Mouse (Mus musculus) hindbrain, postnatal 0 days (tissue): ENCODE measurements around the gene Mab21l3. TPM values are rescaled to one million over a fixed set of nuclear protein-coding genes. Genes with fewer than 3 reads are reported as not detected.

Experiments
- ATAC-seq: fragments of 200-750 bp; cut with Nextera tagmentation; 2 replicates; pipeline ENCODE4 v1.8.0; 2017; ENCODE audit warnings: mild to moderate bottlenecking, moderate TSS enrichment, moderate library complexity
- DNase-seq: peaks from one replicate; pipeline ENCODE4 v3.0.0-alpha.2; 2015; ENCODE audit warnings: low spot score
- H3K27ac ChIP-seq: fragments of 300-500 bp; sonication (generic); 2 replicates; pipeline ENCODE4 v1.5.1; 2014; ENCODE audit warnings: mild to moderate bottlenecking
- H3K27me3 ChIP-seq: fragments of 300-500 bp; sonication (generic); 2 replicates; pipeline ENCODE4 v1.6.1; 2014; ENCODE audit warnings: low read length, mixed read lengths; ENCODE audit not compliant: insufficient read depth
- H3K36me3 ChIP-seq: fragments of 300-500 bp; sonication (generic); 2 replicates; pipeline ENCODE4 v1.6.1; 2014; ENCODE audit warnings: low read length, mixed read lengths; ENCODE audit not compliant: insufficient read depth
- H3K4me1 ChIP-seq: fragments of 300-500 bp; sonication (generic); 2 replicates; pipeline ENCODE4 v1.6.1; 2014; ENCODE audit warnings: antibody characterized with exemption, low read length, mixed read lengths; ENCODE audit not compliant: insufficient read depth
- H3K4me2 ChIP-seq: fragments of 300-500 bp; sonication (generic); 2 replicates; pipeline ENCODE4 v1.6.1; 2014; ENCODE audit warnings: low read depth, mild to moderate bottlenecking, low read length, moderate library complexity, mixed read lengths
- H3K4me3 ChIP-seq: fragments of 300-500 bp; sonication (generic); 2 replicates; pipeline ENCODE4 v1.5.1; 2014; ENCODE audit warnings: low read length
- H3K9ac ChIP-seq: fragments of 300-500 bp; sonication (generic); replicated peaks from 2 replicates; pipeline ENCODE4 v1.6.1; 2014; ENCODE audit warnings: mild to moderate bottlenecking, low read length, moderate library complexity, mixed read lengths
- H3K9me3 ChIP-seq: fragments of 300-500 bp; sonication (generic); 2 replicates; pipeline ENCODE4 v1.6.1; 2016; ENCODE audit warnings: low read length, mixed read lengths
- CTCF ChIP-seq: IDR thresholded peaks from 2 replicates; pipeline ENCODE4 v1.5.1; 2016; ENCODE audit warnings: antibody characterized with exemption, control low read depth, low read depth
- WGBS: fragments of 180-500 bp; shearing (Covaris S2); extraction: QIAGEN DNeasy Blood & Tissue Kit; methylation state at CpG from one replicate; pipeline ENCODE4 v1.1.7; 2014; 5-methylcytosine and 5-hydroxymethylcytosine counted together
- polyA plus RNA-seq: library from polyadenylated mRNA; unstranded; fragments of >200 nt; fragmentation: Nextera tagmentation; extraction: Ambion mirVana; gene quantifications from 2 replicates; pipeline ENCODE4 v1.2.1, GENCODE M21; 2015
- total RNA-seq: library from RNA; depleted of rRNA; stranded (reverse); fragments of >200 nt; gene quantifications from 2 replicates; pipeline ENCODE4 v1.2.3, GENCODE M21; 2014

The Mab21l3 gene
- total and polyA plus RNA-seq, 2 experiments from 2014 or later: 0.04 to 0.10 TPM

DNA sequence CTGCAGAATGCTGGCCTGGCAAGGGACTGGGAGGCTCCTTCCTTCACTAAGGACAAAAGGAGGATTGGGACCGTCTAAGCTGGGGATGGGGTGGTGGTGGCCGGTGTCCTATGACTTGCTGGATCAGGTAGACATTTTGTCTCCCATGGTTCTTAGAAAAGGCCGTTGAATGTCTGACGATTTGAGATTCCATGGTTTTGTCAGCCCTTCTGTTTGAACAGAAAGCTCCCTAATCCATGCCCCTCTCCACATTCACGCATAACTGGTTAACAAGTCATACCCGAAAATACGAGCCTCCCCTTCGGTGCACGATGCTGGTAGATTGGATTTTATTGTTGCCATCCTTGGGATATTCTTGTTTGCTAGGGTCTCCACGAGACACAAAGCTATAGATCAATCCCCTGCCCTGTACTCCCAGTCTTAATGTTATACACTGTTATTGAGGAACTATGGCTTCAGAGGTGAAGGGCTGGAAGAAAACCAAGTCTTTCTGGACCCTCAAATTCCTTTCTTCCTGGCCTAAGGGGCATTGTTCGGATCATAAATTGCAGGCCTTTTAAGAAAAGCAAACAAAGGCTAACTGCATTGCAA lies 43.7 kb downstream of the Mab21l3 start:
- ATAC-seq (no peak), DNase-seq (no peak)
- H3K9ac ChIP-seq: no peak overlapping the region
- 0 out of 2 replicates have a peak, but pooled peaks cover 17% of the 10 kb centered on the region for H3K4me1 ChIP-seq
- no peaks in the 10 kb centered on the region for H3K9me3 ChIP-seq
- TF ChIP-seq CTCF: no peak
- H3K27me3 ChIP-seq: no peaks in the 10 kb centered on the region
- no peak overlapping the region for H3K4me2 ChIP-seq
- 66% methylated on average over 11 of the region's 11 CpGs for WGBS
- no peaks in the 10 kb centered on the region for H3K36me3 ChIP-seq
- H3K4me3 ChIP-seq: no peak overlapping the region
- H3K27ac ChIP-seq: no peak overlapping the region

DNA sequence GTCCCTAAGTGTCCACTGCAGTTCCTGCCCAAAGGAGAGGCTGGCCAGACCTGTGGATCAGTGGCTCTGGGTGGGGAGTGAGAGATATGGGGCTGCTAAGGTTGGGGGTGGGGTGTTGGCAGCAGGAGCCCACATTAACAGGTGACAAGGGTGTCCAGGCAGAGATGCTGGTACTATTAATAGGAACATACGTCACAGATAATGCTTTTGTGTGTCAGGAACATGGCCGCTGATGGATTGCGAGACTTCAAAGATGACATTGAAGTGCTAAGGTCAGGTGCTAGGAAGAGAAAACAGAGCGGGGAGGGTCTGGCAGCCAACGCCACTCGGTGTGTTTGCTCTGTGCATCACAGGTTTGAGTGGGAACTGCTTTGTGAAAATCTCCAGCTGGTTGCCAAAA lies 44.4 kb downstream of the Mab21l3 start:
- Histone ChIP-seq H3K9ac (no peak overlapping the region), H3K36me3 (no peaks in the 10 kb centered on the region), H3K4me3 (no peak overlapping the region), H3K27me3 (no peaks in the 10 kb centered on the region), H3K4me1 (0 out of 2 replicates have a peak, but pooled peaks cover 17% of the 10 kb centered on the region), H3K4me2 (no peak overlapping the region), H3K9me3 (no peaks in the 10 kb centered on the region), H3K27ac (no peak overlapping the region)
- TF ChIP-seq CTCF: no peak
- 69% methylated on average over 6 of the region's 6 CpGs for WGBS
- ATAC-seq (no peak), DNase-seq (no peak)

DNA sequence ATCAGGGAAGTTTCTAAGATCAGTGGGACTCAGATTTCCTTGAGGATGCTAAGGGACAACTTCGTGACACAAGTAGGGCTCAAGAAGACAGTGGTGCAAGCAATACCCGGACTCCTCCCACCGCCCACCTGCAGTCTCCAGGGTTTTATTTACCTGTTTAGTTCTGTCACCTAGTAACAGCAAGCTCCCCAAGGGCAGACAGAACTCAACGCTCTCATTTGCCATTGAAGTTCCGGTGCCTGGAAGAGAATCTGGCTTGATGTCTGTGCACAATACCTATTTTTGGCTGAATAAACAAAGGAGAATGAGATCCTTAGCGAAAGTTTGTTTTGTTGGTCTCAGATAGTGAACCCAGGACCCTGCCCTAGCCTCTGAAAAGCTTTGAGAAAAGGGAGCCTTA lies 45.0 kb downstream of the Mab21l3 start:
- no peak for TF ChIP-seq CTCF
- 72% methylated on average over 6 of the region's 6 CpGs for WGBS

DNA sequence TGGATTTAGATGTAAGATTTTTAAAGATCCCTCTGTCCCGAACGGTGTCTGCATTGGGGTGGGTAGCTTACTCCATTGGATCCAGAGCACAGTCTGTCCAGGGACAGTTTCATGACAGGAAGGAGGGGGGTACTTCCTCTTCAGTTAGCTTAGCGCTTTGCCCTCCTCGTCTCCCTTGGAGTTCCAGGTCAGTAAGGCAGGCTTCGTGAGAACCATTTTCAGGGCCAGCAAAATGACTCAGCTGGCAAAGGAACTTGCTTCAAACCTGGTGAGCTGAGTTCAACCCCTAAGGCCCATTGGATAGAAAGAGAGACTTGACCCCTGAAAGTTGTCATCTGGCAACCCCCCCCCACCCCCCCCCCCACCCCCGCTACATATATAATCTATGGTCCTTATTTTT lies 46.0 kb downstream of the Mab21l3 start:
- Histone ChIP-seq H3K4me1 (peaks cover 17% of the 10 kb centered on the region; the same call in 1 of the 2 replicates), H3K9ac (no peak overlapping the region), H3K4me3 (no peak overlapping the region), H3K4me2 (no peak overlapping the region), H3K27ac (no peak overlapping the region), H3K9me3 (no peaks in the 10 kb centered on the region), H3K36me3 (no peaks in the 10 kb centered on the region), H3K27me3 (no peaks in the 10 kb centered on the region)
- TF ChIP-seq CTCF: no peak
- DNase-seq (no peak), ATAC-seq (no peak)
- WGBS: 73% methylated on average over 6 of the region's 6 CpGs

More for the DNA sequence above, 45.0 kb downstream of the Mab21l3 start:
- no peak overlapping the region for H3K9ac ChIP-seq
- H3K27ac ChIP-seq: no peak overlapping the region
- no peak overlapping the region for H3K4me2 ChIP-seq
- H3K9me3 ChIP-seq: no peaks in the 10 kb centered on the region
- no peak for ATAC-seq
- no peak for DNase-seq
- H3K27me3 ChIP-seq: no peaks in the 10 kb centered on the region
- H3K4me3 ChIP-seq: no peak overlapping the region
- H3K36me3 ChIP-seq: no peaks in the 10 kb centered on the region
- H3K4me1 ChIP-seq: 0 out of 2 replicates have a peak, but pooled peaks cover 17% of the 10 kb centered on the region

DNA sequence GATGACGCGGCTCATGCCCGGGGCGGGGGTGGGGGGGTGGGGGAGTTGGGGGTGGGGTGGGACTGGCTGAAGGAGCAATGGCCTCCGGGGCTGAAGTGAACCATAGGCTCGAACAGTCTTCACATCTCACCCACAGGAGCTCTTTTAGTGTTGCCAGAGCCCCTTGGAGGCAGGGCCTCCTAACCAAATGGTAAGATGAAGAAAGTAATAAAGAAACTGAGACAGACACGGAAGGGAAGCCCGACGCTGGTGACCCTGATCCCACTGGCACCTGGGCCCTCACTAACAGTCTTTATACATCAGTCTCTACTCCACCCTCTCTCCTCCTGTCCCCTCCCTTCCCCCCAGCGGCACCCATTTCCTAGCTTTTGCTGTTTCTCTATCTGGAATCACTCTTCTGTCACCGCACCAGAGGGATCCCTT lies 48.2 kb downstream of the Mab21l3 start:
- ATAC-seq: no peak
- DNase-seq: no peak
- Histone ChIP-seq H3K4me3 (no peak overlapping the region), H3K4me2 (no peak overlapping the region), H3K9ac (no peak overlapping the region), H3K36me3 (no peaks in the 10 kb centered on the region), H3K9me3 (no peaks in the 10 kb centered on the region), H3K27ac (no peak overlapping the region), H3K27me3 (no peaks in the 10 kb centered on the region), H3K4me1 (peaks cover 5% of the 10 kb centered on the region; the same call in 1 of the 2 replicates)
- no peak for TF ChIP-seq CTCF
- WGBS: 89% methylated on average over 11 of the region's 11 CpGs

DNA sequence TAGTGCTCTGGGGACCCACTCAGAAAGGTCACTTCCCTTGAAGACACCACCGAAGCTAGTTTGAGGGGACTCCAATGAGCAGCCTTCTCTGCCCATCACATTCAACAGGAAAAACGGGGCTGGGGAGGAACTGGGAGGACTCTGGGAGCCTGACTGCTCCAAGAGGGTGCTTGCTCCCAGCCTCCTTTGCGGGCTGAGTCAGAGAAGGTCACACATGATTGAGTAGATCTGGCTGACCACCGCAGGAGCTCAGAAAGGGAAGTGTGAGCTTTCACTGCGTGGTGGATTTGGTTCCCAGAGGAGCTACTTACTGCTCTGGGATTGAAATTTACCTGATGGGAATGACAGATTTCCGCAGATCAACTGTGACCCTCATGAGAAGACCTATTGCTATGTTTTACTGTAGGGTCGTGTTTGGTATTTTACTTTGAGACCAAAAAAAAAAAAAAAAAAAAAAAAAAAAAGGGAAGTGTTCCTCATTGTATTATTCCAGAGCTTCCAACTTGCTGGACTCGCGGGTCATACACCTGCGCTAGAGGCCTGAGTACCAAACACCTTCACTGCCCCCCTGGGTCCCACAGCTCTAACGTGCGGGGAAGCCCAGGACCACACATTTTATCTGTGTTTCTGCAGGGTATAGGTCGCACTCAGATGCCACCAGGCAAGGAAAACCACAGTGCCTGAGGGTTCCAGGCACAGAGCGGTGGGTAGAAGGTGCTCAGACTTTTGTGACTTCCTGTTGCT lies 48.7 kb downstream of the Mab21l3 start:
- Histone ChIP-seq H3K4me1 (peaks cover 5% of the 10 kb centered on the region), H3K4me2 (no peak overlapping the region), H3K4me3 (no peak overlapping the region), H3K27ac (no peak overlapping the region), H3K27me3 (no peaks in the 10 kb centered on the region), H3K9me3 (no peaks in the 10 kb centered on the region), H3K9ac (no peak overlapping the region), H3K36me3 (no peaks in the 10 kb centered on the region)
- DNase-seq (no peak), ATAC-seq (no peak)
- WGBS: 75% methylated on average over 14 of the region's 14 CpGs
- no peak for TF ChIP-seq CTCF
